Mouse (Mus musculus): Measurements from ENCODE around the gene Flt3. TPM values are rescaled to one million over a fixed set of nuclear protein-coding genes. Genes with fewer than 3 reads are reported as not detected.
A peak's percentile ranks its signal among the peaks of the same experiment; 100 is the strongest.

Flt3 gene
- total RNA-seq, 4 experiments from 2014 or later, result 6.2 to 7.4 (median 6.7) TPM

DNA sequence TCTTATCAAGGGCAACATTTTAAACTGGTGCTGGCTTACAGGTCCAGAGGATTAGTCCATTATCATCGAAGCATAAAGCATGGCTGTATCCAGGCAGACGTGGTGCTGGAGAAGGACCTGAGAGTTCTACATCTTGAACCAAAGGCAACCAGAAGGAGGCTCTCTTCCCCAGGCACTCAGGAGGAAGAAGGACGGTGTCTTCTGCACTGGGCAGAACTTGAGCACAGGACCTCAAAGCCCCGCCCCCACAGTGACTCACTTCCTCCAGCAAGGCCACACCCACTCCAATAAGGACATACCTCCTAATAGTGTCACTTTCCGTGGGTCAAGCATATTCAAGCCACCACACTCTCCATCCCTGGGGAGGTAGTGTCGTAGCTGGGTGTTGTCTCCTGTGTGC is 10.3 kb upstream of the Flt3 start:
- DNase-seq (ENCODE audit: low spot score in 2 of 2), result no peak

DNA sequence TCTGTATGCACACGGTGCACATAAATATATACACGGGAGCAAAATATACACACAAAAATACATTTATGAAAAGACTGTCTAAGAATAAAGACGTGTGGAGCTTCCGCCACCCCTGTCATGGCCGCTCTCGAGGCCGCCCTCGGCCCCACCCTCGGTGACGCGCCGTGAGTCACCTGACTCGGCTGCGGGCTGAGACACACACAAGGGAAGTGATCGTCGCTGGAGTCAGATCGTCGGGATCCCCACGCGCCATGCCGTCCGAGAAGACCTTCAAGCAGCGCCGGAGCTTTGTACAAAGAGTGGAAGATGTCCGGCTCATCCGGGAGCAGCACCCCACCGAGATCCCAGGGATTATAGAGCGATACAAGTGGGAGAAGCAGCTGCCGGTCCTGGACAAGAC is 8.4 kb upstream of the Flt3 start:
- no peak for DNase-seq (ENCODE audit: low spot score in 2 of 2)

DNA sequence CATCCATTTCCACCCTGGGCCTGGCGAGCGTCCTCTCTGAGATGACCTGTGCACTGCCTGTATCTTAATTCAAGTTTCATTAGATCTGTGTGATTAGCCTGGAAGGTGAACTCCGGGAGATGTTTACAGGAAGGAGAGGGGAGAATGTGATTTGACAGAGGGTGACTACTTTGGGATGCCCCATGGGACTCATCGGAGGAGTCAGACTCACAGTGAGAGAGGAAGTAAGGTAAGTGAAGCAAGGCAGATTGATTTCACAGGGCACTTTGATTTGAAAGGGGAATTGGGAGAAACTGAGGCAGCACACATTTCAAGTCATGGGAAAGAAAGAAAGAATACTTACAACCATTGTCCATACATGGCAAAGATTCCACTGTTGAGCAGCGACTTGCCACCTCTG is 5.8 kb upstream of the Flt3 start:
- DNase-seq (ENCODE audit: low spot score in 2 of 2), result no peak

DNA sequence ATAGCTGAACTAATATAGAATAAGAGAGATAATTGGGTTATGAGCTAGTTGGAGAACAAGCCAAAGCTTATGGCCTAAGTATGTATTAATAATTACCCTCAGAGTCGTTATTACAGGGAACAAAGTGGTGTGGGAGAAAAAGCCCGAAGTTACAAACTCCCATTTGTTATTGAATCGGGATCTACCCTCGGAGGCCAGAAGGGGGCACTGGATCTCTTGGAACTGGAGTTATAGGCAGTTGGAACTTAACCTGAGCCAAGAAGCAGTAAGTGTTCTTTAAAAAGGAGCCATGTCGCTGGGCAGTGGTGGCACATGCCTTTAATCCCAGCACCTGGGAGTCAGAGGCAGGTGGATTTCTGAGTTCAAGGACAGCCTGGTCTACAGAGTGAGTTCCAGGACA is 2.2 kb upstream of the Flt3 start:
- no peak for DNase-seq (ENCODE audit: low spot score in 2 of 2)

DNA sequence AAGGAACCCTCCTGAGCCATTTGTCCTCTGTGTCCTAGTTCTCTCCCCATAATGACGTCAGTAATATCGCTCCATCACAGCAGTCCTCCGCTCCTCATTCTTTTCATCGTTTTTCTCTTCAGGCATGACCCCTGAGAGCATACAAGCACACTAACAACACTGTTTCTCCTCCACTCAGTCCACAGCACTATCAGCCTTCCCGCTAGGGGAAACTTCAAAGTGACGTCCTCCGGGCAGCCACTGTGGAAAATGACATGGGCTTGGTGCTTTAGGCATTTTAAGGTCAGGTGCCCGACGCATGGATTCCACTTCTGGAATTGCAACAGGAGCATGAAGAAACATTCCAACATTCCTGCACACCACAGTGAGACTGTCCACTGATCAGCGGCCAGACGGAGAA is 735 bp upstream of the Flt3 start:
- no peak for DNase-seq (ENCODE audit: low spot score in 2 of 2)

DNA sequence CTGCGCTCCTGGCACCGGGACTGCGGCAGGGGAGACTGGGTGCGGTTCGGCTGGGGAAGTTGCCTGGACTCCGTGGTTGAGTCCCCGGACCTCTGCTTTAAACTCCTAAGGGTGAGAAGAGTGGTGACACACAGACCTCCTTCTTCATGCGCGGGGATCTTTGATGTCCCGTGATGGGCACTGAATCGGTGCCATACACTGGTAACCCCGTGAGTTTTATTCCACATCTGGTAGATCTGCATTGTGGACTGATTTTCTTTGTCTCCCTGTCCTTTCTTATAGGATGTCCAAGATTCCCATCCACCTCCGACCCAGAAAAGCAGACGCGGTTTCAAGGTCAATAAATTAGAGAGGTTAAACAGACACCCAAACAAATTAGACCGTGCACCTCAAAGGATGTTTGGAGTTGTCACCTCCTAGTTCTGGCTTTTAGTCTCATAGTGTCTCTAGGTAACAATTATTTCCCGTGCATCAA is 253 bp upstream of the Flt3 start:
- DNase-seq (ENCODE audit: low spot score in 2 of 2), result no peak

DNA sequence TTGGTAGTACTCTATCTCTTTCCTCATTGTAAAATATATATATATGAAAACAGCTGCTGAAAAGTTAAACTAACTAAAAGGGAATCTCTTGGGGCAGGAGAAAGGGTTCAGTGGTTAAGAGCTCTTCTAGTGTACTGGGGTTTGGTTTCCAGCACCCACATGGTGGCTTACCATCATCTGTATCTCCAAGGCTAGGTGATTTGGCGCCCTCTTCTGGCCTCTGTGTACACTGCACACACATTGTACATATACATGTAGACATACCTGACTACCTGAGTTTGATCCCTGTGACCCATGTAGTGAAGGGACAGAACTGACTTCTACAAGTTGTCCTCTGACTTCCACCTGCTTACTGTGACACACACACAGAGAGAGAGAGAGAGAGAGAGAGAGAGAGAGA is 5.2 kb downstream of the Flt3 start:
- DNase-seq (ENCODE audit: low spot score in 2 of 2), result no peak

DNA sequence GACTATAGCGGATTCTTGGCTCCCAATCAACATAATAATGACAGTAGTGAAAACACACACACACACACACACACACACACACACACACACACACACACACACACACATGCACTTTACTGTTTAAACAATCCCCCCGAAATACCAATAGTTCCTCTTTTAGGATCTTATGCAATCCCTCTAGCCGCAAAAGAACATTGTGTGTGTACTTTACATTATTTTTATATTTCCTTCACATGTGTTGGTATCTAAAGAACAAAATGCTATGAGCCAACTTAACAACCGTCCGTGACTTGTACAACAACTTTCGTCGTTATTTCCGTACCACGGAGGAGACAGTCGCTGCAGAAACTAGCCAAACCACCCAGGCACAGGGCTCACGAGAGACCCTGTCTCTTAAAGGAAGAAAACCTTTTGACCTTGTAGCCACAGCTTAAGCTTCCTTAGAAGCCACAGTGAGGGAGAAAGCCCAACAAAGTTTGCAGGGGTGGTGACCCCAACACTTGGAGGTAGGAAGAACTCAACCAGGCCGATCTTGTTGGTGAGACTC is 7.5 kb downstream of the Flt3 start:
- no peak for DNase-seq (ENCODE audit: low spot score in 2 of 2)

DNA sequence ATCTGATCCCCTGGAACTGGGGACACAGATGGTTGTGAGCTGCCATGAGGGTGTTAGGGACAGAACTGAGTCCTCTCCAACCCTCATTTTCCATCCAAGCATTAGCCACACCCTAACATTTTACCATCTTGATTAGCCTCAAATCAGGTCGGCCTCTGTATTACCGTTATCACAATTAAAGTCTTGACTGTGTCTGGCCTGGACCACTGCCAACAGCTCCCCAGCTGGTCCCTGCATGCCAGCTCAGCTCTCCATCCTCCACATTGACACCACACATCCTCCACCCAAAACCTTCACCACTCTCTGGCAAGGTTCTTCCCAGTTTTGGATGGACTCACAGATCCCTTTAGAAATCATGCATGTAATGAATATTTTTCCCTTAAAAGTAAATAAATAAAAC is 9.5 kb downstream of the Flt3 start:
- DNase-seq (ENCODE audit: low spot score in 2 of 2), result no peak

DNA sequence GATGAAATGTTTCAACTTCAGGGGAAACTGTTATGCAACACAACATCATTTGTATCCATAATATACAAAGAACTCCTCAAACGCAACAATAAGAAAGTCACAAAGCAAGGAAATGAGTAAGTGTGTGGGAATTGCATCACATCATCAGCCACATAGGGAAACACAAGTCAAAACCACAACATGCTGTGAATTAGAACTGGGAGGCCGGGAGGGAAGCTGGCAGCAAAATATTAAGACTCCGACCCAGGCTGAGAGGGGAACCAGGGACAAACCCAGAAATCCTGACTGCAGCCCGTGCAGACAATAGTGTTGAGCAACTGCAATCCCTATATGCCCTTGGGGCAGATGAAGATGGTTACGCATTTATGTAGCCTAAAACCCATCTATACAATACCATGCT is 11.2 kb downstream of the Flt3 start:
- DNase-seq (ENCODE audit: low spot score in 2 of 2), result no peak

DNA sequence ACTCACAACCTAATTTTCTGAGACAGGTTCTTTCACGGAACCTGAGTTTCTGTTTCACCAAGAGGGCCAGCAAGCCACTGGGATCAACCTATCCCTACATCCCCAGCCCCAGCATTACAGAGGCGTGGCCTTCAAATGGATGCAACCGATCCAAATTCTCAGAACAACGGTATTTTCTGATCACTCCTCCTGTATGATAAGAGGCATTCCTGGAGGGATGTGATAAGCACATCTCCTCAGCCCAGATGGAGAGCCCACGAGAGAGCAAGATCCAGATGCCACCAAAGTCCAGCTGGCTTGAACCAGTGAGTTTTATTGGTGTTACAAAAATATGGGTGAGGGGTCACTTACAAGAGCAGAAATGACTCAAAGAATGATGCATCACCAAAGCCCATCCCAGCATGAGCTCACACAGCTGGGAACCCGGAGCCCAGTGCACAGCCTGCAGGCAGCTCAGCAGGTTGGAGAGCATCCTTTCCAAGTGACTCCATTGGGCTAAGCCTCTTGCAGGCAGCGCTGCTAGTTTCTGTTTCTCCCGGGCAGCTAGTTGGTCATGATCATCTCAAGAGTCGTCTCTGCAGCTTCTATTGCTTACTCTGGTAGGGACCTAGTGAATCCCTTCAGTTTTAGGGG is 11.8 kb downstream of the Flt3 start:
- no peak for DNase-seq (ENCODE audit: low spot score in 2 of 2)

DNA sequence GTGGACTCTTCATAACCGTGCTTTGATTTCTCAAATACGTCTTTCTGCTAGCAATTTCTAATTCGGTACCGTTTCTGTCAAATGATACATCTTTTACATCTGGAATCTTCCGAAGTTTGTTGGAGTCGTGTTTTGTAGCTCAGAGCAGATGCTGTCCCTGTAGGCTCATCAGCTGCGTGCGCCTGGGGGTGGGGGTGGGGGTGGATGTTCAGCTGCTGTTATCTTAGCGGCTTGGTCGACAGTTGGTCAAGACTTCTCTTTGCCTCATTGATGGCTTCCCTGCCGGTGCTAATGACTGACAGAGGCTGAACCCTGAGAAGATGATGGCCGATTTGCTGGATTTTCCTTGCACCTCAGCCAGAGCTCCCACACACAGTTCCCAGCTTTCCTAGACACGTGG is 13.4 kb downstream of the Flt3 start:
- no peak for DNase-seq (ENCODE audit: low spot score in 2 of 2)

DNA sequence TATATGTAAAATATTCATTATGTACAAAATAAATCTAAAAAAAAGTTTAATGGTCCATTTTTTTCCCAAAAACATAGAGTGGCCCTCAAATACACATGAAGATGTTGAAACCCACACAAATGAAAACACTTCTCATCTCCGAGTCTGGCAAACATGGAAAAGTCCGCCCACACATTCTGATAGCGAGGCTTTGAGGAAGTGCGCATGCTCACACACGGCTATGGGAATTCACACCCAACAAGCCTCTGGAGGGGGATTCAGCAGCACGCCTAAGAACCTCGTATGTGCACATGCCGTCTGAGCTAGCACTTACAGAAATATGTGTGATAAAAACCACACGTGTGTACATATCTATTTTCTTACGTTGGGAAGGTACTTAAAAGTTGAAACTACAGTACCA is 18.9 kb downstream of the Flt3 start:
- peak in 1 of 2 experiments; percentile 18 for DNase-seq (ENCODE audit: low spot score in 2 of 2)

DNA sequence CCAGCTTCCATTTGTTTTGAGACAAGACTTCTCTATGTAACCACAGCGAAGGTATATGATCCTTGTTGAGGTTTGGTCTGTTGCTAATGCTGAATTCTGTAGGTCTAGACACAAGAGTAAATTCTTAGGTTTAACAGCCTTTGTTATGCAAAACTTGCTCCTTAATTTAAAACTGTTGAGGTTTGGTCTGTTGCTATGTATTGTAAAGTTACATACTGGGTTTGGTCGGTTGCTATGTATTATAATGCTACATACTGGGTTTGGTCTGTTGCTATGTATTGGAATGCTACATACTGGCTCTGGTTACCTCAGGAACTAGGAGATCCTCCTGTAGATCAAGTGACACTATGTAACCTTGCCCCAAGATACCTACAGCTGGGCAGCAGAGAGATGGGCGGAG is 20.8 kb downstream of the Flt3 start:
- DNase-seq (ENCODE audit: low spot score in 2 of 2), result no peak

DNA sequence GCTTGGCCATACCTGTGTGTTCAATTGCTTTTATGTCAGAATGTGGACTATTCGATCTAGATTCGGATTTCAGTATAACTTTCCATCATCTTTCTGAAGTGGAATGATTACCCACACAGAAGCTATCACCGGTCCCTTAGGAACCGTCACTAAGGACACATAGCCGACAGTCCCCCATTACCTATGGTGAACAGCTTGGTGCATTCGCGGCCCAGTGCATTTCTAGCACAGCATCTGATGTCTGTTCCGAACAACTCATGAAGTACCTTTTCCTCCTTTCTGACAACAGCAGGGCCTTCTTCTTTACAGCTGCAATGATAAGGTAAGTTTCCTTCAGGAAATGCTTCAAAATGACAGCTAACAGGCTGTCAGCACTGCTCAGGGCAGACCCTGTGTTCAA is 30.0 kb downstream of the Flt3 start:
- no peak for DNase-seq (ENCODE audit: low spot score in 2 of 2)

DNA sequence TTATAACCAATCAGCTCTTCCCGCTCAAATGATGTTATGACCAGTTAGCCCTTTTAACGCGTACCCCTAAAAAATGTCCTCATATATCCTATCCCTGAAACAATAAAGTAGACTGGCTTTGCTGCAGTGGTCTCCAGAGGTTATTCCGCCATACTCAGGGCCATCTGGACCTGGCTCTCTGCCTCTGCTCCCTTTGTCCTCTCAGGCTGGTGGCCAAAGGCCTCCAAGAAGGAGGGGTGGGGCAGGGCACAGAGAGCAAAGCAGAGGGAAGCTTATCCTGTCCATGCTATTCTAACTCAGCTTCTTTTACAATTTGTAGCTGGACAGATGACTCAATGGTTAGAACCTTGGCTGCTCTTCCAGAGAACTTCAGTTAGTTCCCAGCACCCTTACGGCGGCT is 32.1 kb downstream of the Flt3 start:
- no peak for DNase-seq (ENCODE audit: low spot score in 2 of 2)

DNA sequence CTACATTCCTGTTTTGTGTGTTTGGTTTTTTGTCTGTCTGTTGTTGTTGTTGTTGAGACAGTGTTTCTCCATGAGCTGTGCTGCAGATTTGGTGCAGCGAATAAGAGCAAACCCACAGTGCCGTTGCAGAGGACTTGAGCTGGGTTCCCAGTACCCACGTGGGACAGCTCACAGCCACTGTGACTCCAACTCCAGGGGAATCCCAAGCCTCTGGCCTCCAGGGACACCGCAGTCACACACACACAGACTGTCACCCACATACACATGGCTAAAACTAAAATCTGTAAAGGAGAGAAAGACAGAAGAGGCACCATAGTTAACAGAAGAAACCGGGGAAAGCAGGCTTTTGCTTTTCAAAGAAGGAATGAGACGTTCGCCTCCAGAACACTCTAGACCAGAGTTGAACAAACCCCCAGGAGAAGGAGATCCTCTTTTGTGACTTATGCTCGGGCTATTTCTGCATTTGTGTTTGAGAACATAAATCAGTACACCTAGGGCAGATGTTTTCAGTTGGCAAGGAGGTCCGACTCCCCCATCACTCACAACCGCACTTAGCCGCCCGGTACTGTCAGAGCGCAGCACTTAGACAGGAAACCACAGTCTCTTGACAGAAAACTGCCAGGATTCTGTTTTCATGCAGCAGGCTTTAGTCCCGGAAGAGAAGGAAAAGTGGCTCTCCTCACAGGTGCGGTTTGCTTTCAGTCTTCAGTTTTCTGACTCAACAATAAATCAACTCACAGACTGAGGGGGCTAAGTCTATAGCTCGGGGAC is 34.1 kb downstream of the Flt3 start:
- no peak for DNase-seq (ENCODE audit: low spot score in 2 of 2)

DNA sequence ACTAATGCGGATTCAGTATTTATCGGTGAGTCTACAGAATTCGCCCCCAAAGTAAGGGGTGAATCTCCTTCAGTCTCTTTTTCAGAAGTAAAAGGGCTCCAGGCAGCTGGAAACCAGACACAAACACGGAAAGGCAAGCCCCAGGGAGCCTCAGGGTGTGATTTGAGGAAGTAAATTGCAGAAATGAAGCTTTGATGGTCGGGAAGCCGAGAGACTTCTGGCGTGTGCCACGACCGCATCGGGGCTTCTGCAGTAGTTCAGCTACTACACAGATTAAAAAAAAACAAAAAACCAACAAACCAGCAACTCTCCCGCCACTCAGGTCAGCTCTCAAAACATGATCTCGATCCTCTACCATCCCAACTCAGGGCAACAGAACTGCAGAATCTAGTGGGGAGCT is 37.2 kb downstream of the Flt3 start:
- no peak for DNase-seq (ENCODE audit: low spot score in 2 of 2)

DNA sequence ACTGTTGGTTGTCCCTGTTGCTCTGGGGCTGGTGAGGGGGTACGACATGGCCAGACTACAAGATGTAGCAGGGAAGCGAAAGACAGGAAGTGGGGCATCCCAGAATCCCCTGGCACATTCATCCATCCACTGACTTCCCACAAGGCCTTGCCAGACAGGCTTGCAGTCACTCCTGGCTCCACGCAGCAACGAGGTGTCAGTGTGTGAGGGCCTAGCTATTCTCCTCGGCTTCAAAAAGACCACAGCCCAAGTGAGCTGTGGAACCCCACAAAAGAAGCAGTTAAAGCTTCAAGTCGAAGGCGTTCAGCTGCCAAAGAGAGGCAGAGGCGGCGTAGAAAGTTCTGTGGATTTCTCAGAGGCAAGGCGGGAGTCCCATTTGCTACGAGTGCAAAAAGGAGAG is 41.8 kb downstream of the Flt3 start:
- no peak for DNase-seq (ENCODE audit: low spot score in 2 of 2)

DNA sequence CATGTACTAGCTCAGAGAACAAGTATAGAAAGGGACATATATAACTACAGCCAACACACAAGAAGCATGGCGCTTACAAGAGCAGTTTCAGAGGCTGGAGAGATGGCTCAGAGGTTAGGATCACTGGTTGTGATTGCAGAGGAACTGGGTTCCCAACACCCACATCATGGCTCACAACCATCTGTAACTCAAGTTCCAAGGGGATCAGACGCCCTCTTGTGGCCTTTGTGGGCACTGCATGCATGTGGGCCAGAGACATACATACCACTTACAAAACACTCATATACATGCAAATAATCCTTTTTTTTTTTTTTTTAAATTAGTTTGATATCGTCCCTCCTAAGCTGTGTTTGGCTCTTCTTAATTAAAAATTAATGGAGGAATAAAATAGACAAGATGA is 42.8 kb downstream of the Flt3 start:
- DNase-seq (ENCODE audit: low spot score in 2 of 2), result no peak

DNA sequence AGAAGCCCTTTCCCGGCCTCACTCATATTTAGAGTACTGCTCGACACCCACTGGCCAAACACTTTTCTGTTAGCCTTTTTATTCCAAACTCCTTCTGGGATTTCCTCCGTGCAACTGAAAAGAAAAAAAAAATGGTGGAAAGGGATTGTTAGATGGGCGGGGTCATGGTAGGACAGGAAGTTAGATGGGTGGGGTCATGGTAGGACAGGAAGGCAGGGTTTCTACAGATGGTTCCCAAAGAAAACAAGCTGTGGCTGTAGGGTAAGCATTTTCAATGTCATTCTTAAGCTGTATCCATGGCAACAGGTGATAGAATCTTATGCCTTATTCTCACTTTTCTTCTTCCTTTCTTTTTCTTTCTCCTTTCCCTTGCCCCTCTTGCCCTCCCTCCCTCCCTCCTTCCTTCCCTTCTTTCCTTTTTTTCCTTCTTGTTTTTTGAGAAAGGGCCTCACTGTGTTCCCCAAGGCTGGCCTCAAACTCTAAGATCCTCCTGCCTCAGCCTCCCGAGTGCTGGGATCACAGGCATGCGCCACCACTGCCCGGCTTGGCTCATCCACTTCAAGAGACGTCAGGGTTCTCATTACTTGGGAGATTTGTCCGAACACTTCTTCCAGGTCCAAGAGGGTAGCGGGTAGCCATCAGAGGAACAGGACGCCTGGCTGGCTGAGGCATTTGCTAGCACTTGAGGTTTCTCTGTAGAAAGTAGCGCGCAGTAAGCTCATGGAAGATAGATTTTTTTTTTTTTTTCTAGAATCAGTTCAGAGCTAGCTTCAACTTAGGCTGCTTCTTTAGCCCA is 43.8 kb downstream of the Flt3 start:
- no peak for DNase-seq (ENCODE audit: low spot score in 2 of 2)

DNA sequence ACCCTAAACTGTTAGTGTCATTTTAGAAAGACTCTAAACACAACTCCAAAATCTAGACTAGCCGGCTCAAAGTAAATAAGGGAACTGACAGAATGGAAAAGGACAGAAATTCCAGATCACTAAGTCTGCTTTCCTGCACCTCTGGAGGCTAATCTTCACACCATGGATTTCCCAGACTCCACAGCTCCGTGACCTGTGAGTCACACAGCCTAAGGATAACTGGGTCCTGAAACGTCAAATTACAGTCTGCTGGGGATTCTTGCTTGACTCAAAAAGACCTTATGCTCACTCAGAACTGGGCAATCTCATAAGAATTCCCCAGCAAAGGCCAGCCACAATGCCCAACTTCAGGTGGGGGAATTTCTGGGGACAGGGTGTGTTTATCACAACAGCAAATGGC is 44.5 kb downstream of the Flt3 start:
- DNase-seq (ENCODE audit: low spot score in 2 of 2), result no peak
